Mouse (Mus musculus) kidney, adult 2 months (tissue): ENCODE results near the gene Pawr.

Experiments used
- CTCF ChIP-seq: fragments of 200-500 bp; conservative IDR thresholded peaks from 2 replicates; pipeline ENCODE4 v1.5.1; 2011; ENCODE audit warnings: low read depth, mild to moderate bottlenecking, control low read depth, low read length, moderate library complexity, mixed read lengths; ENCODE audit not compliant: insufficient read depth, insufficient read length
- POLR2A ChIP-seq: fragments of 200-500 bp; IDR thresholded peaks from one replicate; pipeline ENCODE4 v1.6.1; 2011; ENCODE audit warnings: low read depth, low read length, control low read depth

DNA sequence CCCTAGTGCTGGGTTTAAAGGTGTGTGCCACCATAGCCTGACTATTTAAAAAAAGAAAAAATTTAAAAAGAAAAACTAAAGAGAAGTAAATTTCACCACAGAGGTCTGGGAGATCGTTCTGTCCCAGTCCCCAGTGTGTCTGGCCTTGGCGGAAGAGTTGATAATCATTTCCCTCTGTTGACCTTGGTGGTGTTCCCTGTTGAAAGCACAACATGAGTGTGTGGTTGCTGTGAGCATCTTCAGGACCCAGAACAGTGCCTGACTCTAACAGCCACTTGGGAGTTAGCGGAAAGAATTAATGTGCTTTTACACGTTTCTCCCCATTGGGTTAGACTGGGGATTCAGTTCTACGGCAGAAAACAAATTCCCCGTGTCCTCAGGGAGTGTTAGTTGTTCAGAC lies 77.1 kb downstream of the Pawr start:
- TF ChIP-seq CTCF (no peak), POLR2A (no peak)
